Mouse (Mus musculus): ENCODE data around the gene Manf.
A peak's percentile ranks its signal among the peaks of the same experiment; 100 is the strongest.

Gene Manf

DNA sequence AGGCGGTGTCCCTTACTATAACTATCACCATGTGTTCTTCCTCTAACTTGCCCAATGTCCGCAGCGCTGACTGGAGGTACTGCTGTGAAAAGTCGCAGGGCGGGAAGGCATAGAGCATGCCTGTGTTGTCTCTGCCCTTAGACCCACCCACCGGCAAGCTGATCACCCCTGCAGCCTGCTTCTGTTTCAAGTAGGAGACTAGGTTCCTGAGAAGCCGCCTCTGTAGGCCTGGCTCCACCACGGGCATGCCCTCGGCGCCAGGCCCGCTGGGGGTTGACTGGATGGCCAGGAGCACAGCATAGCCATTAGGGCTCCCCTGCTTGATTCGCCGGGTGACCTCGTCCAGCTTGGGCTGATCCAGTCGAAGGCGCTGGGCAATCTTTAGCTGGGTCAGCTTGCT, 7.5 kb downstream of the Manf start:
- no peak for DNase-seq

DNA sequence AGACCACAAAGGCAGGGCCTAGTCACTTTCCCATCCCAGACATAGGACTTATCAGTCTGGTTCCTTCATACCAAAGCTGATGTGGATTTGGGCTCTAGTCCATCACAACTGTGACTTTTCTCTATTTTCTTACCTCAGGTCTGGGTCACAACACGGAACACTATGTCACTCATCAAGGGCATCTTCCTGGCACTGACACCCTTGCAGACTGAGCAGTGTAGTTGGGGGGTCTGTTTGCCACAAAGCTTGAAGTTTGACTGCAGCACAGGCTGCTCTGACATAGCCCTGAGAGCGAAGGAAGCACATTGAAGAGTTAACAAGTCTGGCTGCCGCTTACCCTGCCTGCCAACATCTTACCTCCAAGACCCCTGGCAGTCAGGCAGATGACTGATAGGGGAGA, 8.7 kb downstream of the Manf start:
- no peak for DNase-seq

DNA sequence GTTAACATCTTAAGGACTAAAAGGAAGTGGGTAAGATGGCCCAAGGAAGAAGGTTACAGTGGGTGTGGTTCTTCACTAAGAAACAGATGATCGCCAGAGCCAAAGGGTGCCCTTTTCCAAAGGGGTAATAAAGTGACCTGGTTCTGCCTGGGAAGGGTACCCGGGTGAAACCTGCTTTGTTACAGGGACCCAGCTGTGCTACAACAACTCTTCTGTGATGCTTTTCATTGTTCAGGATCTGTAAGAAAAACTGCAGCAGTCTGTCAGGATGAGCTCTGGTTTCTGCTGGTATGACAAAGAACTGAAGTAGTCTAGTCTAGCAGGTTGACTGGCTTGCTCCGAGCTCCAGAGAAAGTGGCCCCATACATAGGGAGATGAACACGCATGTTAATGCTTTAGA, 9.6 kb downstream of the Manf start:
- DNase-seq: no peak

DNA sequence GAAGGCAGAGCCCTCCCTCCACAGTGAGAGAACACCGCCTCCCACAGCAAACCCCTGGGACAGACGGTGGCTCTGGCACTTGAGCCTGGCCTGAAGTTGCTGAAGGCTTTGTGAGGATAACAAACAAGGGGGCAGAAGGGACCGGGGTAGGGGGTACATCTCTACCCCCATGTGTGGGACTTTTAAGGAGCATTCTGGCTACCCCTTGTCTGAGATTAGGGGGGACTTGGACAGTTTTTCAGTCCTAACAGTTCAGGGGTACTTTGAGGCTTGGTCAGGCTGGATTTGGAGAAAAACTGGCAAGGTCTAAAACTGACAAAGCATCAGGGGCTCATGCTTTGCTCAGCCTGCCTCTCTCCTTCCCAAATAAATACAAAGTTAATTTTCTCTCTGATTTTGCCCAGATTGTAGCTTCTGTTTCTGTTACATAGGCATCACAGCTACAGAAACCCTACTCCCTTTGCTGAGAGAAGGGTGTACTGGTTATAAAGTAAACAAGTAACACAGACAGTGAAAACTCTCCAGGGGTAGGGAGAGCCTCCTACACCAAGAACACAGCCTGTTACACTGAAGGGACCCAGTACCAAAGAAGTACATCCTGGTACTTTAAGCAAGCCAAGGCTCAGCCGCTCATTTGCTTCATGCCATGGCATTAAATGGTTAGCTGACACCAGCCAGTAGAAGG, 10.6 kb downstream of the Manf start:
- no peak for DNase-seq

DNA sequence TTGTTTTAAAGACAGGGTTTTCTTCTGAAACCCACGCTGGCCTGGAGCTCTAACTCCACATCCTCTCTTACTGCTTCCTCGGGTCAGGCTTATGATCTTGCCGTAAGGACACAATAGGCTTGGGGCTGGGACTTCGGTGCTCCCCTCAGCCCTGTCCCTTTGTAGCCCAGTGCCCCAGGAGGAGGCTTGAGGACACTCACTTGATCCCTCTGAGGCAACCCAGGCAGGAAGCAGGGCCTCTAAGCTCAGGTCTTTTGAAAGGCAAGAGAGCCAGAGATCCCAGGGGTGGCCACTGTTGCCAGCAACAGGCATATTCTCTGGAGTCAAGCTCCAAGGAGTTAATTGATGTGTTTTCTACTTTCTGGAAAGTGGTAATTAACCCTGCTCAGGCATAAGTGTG, 12.3 kb downstream of the Manf start:
- DNase-seq: no peak

DNA sequence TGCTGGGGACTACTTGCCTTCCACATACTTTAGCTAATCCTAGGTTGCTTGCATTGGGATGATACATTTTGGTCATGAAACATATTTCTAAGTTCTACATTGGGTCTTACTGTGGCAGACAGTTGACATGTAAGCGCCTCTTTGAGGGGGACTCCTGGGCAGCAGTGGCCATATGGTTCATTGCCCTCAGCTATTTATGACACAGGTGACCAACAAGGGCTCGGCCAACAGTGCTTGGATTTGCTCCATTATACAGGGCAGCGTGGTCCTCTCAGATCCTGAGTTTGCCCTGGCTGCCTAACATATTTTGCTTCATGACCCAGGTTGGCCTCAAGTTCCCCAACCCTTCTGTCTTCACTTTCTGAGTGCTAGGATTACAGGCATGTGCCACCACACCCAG, 15.1 kb downstream of the Manf start:
- no peak for DNase-seq

DNA sequence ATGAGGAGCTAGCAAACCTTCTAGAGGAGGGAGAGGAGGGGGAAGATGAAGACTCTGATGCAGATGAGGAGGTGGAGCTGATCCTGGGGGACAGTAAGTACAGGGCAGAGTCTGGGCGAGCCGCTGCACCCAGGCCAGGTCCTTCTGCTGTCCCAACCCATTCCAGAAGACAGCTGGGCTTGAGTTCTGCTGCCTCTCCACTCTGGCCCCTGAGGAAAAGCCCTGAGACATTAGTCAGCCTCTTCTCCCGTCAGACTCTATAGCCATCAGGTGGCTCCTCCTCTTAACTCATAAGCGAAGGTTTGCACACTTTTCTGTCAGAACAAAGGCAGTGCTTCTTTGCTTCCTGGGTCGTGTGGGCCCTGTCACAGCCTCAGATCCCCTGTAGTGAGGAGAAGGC, 17.6 kb downstream of the Manf start:
- DNase-seq: no peak

DNA sequence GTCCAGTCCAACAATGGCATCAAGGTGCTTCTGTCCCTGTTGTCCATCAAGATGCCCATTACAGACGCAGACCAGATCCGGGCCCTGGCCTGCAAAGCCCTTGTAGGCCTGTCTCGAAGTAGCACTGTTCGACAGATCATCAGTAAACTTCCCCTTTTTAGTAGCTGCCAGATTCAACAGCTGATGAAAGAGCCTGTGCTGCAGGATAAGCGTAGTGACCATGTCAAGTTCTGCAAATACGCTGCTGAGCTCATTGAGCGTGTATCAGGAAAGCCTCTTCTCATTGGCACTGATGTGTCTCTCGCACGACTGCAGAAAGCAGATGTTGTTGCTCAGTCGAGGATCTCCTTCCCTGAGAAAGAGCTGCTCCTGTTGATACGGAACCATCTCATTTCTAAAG, 33.7 kb downstream of the Manf start:
- no peak for DNase-seq

DNA sequence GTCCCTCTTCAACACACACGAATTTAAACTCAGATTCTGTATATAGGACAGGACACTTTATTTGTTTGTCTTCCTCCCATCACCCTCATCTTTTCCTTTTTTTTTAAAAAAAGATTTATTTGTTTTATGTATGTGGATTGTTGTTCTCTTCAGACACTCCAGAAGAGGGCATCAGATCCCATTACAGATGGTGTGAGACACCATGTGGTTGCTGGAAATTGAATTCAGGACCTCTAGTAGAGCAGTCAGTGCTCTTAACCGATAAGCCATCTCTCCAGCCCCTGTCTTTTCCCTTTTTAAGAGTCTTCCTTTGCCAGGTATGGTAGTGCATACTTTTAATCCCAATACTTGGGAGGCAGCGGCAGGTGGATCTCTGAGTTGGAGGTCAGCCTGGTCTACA, 35.1 kb downstream of the Manf start:
- no peak for DNase-seq

DNA sequence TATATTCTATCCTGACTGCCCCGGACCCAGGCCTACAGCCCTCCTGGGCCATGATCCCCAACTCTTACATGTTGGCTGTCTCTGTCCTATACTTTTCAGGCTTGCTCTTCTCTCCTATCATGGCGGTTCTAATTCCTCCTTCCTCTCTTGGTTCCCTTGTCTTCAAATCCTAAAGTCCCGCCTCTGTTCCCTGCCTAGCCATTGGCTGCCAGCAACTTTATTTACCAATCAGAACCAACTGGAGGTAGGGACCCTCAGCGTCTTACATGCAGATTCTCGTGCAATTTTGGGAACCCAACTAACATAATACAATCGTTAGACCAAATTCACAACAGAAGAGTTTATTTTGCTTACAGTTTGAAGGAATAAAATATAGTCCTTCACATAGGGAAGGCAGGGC, 49.0 kb downstream of the Manf start:
- no peak for DNase-seq

DNA sequence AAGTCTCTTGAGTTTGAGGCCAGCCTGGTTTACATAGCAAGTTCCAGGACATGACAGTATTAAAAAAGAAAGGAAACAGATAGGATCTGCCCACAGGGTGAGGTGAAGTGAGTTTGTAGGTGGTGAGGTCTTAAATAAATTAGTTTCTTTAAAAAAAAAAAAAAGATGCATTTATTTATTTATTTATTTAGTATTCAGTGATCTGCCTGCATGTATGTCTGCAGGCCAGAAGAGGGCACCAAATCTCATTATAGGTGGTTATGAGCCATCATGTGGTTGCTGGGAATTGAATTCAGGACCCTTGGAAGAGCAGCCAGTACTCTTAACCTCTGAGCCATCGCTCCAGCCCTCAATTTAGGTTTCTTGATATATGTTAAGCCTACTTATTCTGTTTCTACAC, 51.2 kb downstream of the Manf start:
- DNase-seq: no peak

DNA sequence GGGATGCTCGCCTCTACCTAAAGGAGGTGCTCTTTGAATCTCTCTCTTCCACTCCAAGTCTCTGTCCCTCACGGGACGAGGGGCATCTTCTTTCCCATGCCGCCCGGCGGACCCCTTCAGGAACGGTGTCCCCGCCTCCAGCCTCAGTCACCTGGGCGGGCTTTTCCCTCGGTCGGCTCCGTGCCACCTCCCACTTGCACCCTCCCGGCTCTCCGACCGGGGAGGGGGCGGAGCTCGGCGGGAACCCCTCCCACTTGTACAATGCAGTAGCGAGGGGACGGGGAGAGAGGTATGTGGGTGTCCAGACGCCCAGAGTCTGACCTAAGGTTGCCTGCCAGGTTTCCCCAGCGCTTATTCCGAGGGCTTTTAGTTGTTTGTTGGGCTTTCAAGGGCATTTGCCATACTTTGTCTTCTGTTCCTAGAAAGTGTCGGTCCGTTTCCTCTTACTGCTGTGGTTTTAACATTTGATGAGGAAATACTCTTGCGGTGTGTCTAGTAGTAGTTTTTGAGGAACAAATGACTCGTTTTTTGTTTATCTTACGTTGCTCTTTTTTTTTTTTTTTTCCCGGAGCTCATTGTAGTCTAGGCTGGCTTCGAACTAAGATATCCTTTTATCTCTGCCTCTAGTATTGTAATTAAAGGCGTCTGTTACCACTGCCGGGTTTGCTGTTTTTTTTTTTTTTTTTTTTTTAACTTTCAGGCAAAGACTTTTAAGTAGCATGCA, 69.2 kb downstream of the Manf start:
- peak; percentile 79 to 83 for DNase-seq

DNA sequence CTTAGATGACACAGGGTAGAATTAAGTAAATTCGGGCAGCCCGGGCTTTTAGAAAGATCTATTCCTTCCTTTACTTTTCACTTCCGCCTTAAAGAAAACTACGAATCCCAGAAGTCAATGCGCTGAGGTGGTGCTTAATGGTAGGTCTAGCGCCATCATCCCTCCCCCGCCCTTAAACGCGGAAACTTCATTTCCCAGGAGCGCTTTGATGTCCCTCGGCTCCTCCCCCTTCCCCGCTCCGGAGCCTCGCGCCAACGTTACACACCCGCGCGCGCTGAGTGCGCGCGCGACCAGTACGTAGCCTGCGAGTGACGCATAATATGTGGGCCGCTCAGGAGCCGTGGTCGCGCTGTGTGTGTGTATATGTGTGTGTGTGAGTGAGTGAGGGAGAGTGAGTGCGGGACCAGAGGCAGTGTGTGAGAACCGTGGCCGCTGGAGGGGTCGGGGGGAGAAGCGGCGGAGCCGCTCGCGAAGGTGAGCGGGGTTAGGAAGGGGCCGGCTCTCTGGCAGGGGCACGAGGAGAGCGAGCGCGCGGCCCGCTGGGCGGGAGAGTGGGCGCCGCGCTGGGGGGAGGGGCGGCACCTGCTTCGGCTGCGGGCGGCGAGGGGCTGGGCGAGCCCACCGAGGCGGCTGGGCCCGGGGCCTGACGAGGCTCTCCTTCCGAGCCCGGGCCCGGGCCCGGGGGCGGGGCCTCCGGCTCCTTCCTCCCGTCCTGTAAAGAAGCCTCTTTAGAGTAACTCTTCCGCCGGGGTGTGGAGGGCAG, 70.0 kb downstream of the Manf start, which contains the start of gene Dcaf1:
Dcaf1 (plus strand) TSS at position 257 of the 763 bp plus-strand sequence.
- DNase-seq: peak; percentile 83 to 88

DNA sequence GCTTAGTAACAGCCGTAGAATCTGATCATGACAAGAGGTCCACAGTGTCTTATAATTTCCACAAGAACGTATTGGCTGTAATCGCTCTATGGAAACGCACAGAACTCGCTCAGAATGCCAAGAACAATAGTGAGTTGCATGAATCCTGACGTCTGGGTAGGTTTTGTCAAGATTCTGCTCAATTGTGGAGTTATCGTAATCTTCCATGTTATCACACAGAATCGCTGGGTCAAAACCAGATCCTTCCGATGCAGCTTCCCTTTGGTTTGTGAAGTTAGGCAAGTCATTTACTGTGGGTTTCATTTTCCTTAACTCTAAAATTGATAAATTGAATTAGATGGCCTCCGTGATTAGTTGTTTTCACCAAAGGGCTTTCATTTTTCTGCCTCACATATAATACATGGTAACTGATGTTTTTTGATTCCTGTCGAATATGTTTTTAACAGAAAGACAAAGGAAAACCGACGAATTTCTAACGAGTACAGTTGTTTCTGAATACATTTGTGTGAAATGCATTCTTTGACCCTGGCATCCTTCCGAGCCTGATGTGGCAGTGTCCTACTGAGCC, 70.6 kb downstream of the Manf start:
- no peak for DNase-seq

DNA sequence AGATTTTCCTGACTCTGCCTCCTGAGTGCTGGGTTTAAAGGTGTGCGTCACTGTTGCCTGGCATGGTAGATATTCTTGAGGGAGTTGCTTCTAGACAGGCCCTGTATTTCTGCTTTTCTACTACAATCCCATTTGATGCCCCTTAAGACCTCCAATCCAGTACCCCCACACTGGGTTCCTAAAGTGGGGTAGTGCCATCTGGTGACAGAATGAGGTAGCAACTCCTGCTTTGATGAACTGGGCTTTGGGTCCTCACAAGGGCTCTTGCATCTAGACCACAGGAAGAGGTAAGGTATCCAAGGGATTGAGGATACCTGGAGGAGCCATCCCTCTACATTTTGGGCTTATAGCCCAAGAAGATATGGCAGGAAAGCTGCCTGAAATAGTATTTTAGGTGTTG, 72.6 kb downstream of the Manf start:
- DNase-seq: peak in 1 of 2 experiments; percentile 32

DNA sequence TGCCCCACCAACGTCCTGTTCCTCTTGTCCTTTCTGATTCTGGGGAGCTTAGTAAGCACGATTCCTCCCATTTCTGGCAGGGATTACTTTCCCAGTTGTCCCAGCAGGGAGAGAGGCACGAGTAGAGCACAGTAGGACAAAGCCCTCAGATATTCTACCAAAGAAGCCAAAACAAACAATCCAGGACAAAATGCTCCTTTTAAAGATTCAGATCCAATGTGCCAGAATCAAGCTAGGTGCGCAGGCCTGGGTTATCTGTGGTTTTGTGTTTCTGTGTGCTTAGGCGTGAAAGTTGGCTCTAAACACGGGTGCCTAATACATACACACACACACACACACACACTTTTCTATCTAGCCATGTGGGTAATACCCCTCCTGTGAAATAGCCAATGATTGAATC, 73.6 kb downstream of the Manf start:
- no peak for DNase-seq

DNA sequence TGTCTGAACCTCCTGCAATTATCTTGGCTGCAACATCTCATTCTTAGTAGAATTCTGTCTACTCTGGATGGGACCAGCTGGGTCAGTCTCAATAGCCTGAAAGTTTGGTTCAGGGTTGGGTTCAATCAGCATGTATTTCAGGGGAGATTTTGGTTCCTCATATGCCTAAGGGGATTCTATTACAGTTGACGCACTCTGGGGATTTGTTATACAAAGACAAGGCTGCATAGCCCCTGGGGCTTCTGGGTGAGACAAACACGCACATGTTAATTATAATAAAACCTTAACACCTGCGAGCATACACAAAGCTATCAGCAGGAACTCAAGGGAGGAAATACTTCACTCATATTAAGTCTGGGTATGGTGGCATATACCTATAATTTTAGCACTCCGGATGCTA, 85.3 kb downstream of the Manf start:
- DNase-seq: no peak

DNA sequence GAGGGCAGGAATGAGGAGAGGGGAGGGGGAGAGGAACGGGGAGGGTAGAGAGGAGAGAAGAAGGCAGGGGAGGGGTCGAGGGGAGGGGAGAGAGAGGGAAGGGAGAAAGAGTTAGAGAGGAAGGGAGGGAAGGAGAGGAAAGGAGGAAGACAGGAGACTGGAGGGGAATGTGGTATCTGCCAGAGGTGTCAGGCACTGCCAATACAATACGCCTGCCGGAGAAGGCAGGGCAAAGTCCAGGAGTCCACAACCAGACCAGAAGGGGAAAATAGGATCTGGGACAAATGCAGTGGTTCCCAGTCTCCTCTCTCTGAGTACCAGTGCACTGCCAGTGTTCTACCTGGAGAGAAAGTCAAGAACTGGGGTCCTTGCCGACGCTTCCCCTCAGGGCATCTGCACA, 100.9 kb downstream of the Manf start:
- no peak for DNase-seq

DNA sequence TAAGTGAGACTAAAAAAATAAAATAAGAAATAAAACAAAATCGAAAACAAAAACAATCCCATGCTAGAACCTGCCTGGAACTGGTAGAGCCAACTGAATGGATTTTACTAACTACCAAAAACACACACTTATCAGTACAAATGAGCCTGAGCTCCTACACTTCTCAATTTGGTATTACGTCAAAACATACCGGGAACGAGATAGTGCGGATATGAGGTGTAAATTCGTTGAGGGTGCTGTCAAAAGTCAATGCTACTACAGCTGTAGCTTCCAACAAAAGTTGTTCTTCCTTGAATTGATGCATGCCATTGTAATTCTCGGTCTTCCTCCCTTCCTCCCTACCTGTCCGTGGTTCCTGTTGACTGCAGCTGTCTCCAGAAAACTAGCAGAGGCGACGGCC, 102.4 kb downstream of the Manf start:
- no peak for DNase-seq

DNA sequence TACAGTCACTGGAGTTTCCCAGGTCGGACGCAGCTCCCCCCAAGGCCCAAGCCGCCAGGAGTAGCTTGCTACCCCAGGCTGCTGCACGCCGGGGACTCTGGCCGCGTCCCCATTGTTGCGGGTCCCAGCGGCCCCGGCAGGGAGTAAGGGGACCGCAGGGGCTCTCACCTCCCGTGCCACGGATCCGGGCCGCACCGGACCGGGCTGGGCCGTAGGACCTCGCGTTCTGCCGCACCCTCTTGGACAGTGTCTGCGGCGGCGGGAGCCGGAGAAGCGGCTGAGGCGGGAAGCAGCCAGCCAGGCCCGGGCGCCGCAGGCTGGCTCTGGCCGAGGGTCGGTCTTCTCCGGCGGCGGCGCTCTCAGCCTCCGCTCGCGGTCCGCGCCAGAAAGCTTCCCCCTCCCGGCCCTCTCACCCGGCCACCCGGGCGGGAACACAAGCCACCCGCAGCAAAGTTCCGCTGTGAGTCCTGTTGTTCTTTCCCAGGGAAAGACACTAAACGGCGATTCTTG, 102.9 kb downstream of the Manf start, which contains the start of gene Rad54l2:
Rad54l2 (minus strand) TSS at position 383 of the 510 bp plus-strand sequence.
- peak; percentile 62 to 84 for DNase-seq

All from spleen, adult 18-20 months (tissue).